Mouse (Mus musculus): ENCODE measurements around the gene Trp73. TPM values are rescaled to one million over a fixed set of nuclear protein-coding genes. Genes with fewer than 3 reads are reported as not detected.
A peak's percentile ranks its signal among the peaks of the same experiment; 100 is the strongest.

The Trp73 gene
- polyA plus RNA-seq, 1 experiment from 2014 or later, result 1.0 TPM

GRCm38 (mm10) chr4:154157970-154158662 is 18.1 kb upstream of the Trp73 start:
- ATAC-seq (ENCODE audit: low FRiP score, low TSS enrichment) (no peak), DNase-seq (ENCODE audit: low spot score) (no peak)
- H3K9ac ChIP-seq (ENCODE audit: low read length), result no peak overlapping the region
- H3K36me3 ChIP-seq (ENCODE audit: control insufficient read depth, insufficient read depth, low read length), result peaks cover 10% of the 10 kb centered on the region
- no peaks in the 10 kb centered on the region for H3K9me3 ChIP-seq (ENCODE audit: control insufficient read depth, low read length)
- H3K4me3 ChIP-seq (ENCODE audit: low read depth, low read length), result no peak overlapping the region
- no peak overlapping the region for H3K4me2 ChIP-seq (replicated peaks; ENCODE audit: low read depth)
- no peak for TF ChIP-seq EP300 (optimal IDR thresholded peaks at IDR 0.05)
- TF ChIP-seq CTCF (IDR thresholded peaks at IDR 0.05; ENCODE audit: low read depth), result no peak
- no peaks in the 10 kb centered on the region for H3K27me3 ChIP-seq (ENCODE audit: control insufficient read depth, insufficient read depth, low read length)
- H3K4me1 ChIP-seq (replicated peaks; ENCODE audit: control insufficient read depth, insufficient read depth), result no peaks in the 10 kb centered on the region; the same call in 1 of the 2 replicates
- whole genome bisulfite sequencing, result 93% methylated on average over 14 of the region's 14 CpGs
- no peak overlapping the region for H3K27ac ChIP-seq (replicated peaks)

DNA sequence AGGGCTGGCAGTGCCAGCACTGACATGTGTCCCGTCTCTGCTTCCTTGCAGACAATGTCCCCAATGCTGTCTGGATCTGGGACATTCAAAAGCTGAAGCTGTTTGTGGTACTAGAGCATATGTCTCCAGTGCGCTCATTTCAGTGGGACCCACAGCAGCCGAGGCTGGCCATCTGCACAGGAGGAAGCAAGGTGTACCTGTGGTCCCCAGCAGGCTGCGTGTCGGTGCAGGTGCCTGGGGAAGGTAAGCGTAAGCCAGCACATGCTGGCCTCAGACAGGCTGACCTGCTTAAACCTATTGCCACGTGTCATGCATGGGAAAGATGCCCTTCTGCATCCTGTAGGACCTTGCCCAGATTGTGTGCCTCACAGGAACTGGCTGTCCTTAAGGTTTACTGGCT is 16.0 kb upstream of the Trp73 start:
- Histone ChIP-seq H3K4me3 (ENCODE audit: low read depth, low read length) (no peak overlapping the region), H3K4me2 (replicated peaks; ENCODE audit: low read depth) (no peak overlapping the region), H3K36me3 (ENCODE audit: control insufficient read depth, insufficient read depth, low read length) (peaks cover 18% of the 10 kb centered on the region), H3K27me3 (ENCODE audit: control insufficient read depth, insufficient read depth, low read length) (no peaks in the 10 kb centered on the region), H3K9ac (ENCODE audit: low read length) (no peak overlapping the region), H3K4me1 (replicated peaks; ENCODE audit: control insufficient read depth, insufficient read depth) (no peaks in the 10 kb centered on the region; the same call in 1 of the 2 replicates), H3K27ac (replicated peaks) (no peak overlapping the region), H3K9me3 (ENCODE audit: control insufficient read depth, low read length) (no peaks in the 10 kb centered on the region)
- 76% methylated on average over 7 of the region's 7 CpGs for WGBS
- DNase-seq (ENCODE audit: low spot score), result no peak
- ATAC-seq (ENCODE audit: low FRiP score, low TSS enrichment), result no peak
- no peak for TF ChIP-seq CTCF (IDR thresholded peaks at IDR 0.05; ENCODE audit: low read depth)
- TF ChIP-seq EP300 (optimal IDR thresholded peaks at IDR 0.05), result no peak

- Histone ChIP-seq H3K9ac (ENCODE audit: low read length) (no peak overlapping the region), H3K4me3 (ENCODE audit: low read depth, low read length) (no peak overlapping the region), H3K4me1 (replicated peaks; ENCODE audit: control insufficient read depth, insufficient read depth) (no peaks in the 10 kb centered on the region; the same call in 1 of the 2 replicates), H3K4me2 (replicated peaks; ENCODE audit: low read depth) (no peak overlapping the region), H3K27ac (replicated peaks) (no peak overlapping the region), H3K27me3 (ENCODE audit: control insufficient read depth, insufficient read depth, low read length) (no peaks in the 10 kb centered on the region), H3K36me3 (ENCODE audit: control insufficient read depth, insufficient read depth, low read length) (peaks cover 23% of the 10 kb centered on the region), H3K9me3 (ENCODE audit: control insufficient read depth, low read length) (no peaks in the 10 kb centered on the region)
- no peak for DNase-seq (ENCODE audit: low spot score)
- TF ChIP-seq EP300 (optimal IDR thresholded peaks at IDR 0.05), result no peak
- TF ChIP-seq CTCF (IDR thresholded peaks at IDR 0.05; ENCODE audit: low read depth), result no peak
- 64% methylated on average over 11 of the region's 11 CpGs for WGBS
- 0 out of 2 replicates have a peak, but pooled peaks have one; percentile 14 for ATAC-seq (ENCODE audit: low FRiP score, low TSS enrichment)
Observed at GRCm38 (mm10) chr4:154154104-154154503, 14.1 kb upstream of the Trp73 start.

GRCm38 (mm10) chr4:154146342-154146741 is 6.3 kb upstream of the Trp73 start:
- no peaks in the 10 kb centered on the region for H3K9me3 ChIP-seq (ENCODE audit: control insufficient read depth, low read length)
- H3K4me3 ChIP-seq (ENCODE audit: low read depth, low read length), result no peak overlapping the region
- no peaks in the 10 kb centered on the region for H3K27me3 ChIP-seq (ENCODE audit: control insufficient read depth, insufficient read depth, low read length)
- no peak overlapping the region for H3K9ac ChIP-seq (ENCODE audit: low read length)
- H3K4me2 ChIP-seq (replicated peaks; ENCODE audit: low read depth), result no peak overlapping the region
- WGBS, result 79% methylated on average over 10 of the region's 10 CpGs
- DNase-seq (ENCODE audit: low spot score), result no peak
- no peak for ATAC-seq (ENCODE audit: low FRiP score, low TSS enrichment)
- no peak overlapping the region for H3K27ac ChIP-seq (replicated peaks)
- H3K36me3 ChIP-seq (ENCODE audit: control insufficient read depth, insufficient read depth, low read length), result peaks cover 8% of the 10 kb centered on the region; the same call in 1 of the 2 replicates
- no peak for TF ChIP-seq EP300 (optimal IDR thresholded peaks at IDR 0.05)
- no peak for TF ChIP-seq CTCF (IDR thresholded peaks at IDR 0.05; ENCODE audit: low read depth)
- H3K4me1 ChIP-seq (replicated peaks; ENCODE audit: control insufficient read depth, insufficient read depth), result peaks cover 4% of the 10 kb centered on the region; the same call in 1 of the 2 replicates

- H3K4me3 ChIP-seq (ENCODE audit: low read depth, low read length), result no peak overlapping the region
- WGBS, result 87% methylated on average over 3 of the region's 3 CpGs
- no peak for TF ChIP-seq EP300 (optimal IDR thresholded peaks at IDR 0.05)
- 0 out of 2 replicates have a peak, but pooled peaks have one; percentile 10 for TF ChIP-seq CTCF (IDR thresholded peaks at IDR 0.05; ENCODE audit: low read depth)
Observed at GRCm38 (mm10) chr4:154144712-154145111, 4.7 kb upstream of the Trp73 start.

More at GRCm38 (mm10) chr4:154144712-154145111, 4.7 kb upstream of the Trp73 start:
- H3K4me2 ChIP-seq (replicated peaks; ENCODE audit: low read depth), result no peak overlapping the region
- no peak overlapping the region for H3K27ac ChIP-seq (replicated peaks)
- ATAC-seq (ENCODE audit: low FRiP score, low TSS enrichment) (no peak), DNase-seq (ENCODE audit: low spot score) (no peak)
- no peaks in the 10 kb centered on the region for H3K9me3 ChIP-seq (ENCODE audit: control insufficient read depth, low read length)
- no peaks in the 10 kb centered on the region; the same call in 1 of the 2 replicates for H3K27me3 ChIP-seq (ENCODE audit: control insufficient read depth, insufficient read depth, low read length)
- H3K4me1 ChIP-seq (replicated peaks; ENCODE audit: control insufficient read depth, insufficient read depth), result peaks cover 7% of the 10 kb centered on the region
- no peak overlapping the region for H3K9ac ChIP-seq (ENCODE audit: low read length)
- peaks cover 3% of the 10 kb centered on the region; the same call in 1 of the 2 replicates for H3K36me3 ChIP-seq (ENCODE audit: control insufficient read depth, insufficient read depth, low read length)
